Mouse (Mus musculus) kidney, adult 18-20 months (tissue): ENCODE measurements around the gene Abcg2.
A peak's percentile ranks its signal among the peaks of the same experiment; 100 is the strongest.

Experiments
- DNase-seq: peaks from one replicate; pipeline ENCODE4 v3.0.0; 2021

The Abcg2 gene

GRCm38 (mm10) chr6:58639391-58639790 is 55.1 kb downstream of the Abcg2 start:
- DNase-seq = peak; percentile 28

DNA sequence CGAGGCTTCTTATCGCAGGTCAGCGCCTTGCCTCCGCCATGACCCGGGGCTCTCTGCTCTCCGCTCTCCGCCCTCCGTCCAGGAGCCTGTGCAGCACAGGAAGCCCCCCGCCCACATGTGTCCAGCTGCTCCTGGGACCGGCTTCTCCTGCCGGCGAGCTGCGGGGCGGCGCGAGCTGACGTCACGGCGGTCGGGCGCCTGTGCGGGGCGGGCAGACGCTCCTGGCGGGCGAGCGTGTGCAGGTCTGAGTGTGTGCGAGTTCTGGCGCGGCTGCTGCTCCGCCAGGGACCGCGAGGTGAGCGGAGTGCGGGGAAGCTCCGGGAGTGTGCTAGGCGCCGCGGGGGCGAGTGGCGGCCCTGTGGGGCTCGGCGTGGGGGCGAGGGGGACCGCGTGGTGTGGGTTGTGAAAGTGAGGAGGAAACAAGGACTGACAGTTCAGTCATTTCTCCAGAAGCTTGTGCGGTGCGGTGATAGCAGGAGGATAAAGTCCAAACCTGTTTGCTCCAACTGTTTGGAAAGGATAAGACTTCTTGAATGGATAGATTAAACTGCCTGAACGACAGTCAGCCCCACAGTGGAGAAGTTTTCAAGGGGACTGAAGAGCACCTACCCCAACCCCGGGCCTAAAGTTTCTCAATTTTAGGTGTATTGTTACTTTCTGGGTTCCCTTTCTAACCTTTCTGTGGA is 56.2 kb downstream of the Abcg2 start:
- DNase-seq = peak; percentile 83

DNA sequence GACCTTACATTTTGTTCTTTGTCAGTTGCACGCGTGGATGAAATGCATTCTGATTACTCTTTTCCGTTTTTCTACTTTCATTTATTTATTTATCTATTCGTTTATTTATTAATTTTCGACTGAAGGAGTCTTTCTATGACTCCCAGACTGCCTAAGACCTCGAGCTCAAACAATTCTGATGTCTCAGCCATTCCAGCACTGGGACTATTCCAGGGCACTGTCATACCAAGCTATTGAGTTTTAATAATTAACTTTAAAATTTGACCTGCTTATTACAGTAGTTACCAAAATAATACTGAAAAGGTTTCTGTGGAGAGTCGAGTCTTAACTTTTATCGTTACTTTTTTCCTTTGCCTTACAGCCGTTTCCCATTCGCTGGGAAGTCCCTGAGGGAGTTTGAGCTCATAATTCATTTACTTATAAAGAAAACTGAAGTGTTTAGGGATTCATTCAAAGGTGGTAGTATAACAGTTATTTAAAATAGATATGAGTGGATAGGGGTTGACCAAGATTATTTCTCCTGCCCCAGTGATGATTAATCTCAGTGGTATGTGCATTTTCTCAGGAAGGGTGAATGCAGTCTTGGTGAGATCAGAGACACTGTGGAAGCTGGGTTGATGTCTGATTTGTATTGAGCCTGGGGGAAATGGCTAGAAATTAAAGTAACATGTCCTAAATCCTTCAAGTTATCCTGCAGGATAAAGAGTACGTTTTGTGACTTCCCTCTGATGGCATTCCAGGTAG is 56.9 kb downstream of the Abcg2 start:
- DNase-seq = no peak

DNA sequence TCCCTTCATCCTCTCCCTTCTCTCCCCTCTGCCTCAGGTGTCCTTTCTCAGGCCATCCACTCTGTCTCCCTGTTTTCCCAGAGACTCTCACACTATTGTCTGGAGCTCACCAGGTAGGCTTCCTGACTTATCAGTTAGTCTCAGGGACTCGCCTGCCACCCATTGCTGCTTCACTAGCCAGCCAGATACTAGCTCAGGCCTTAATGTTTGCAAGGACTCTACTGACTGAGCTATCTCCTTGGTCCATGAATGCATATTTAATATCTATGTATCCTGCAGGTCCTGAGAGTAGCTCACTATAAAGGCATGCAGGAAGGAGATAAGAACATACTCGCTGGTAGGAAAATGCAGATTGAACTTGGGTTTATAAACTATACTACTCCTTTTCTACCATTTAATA is 57.9 kb downstream of the Abcg2 start:
- DNase-seq = no peak

DNA sequence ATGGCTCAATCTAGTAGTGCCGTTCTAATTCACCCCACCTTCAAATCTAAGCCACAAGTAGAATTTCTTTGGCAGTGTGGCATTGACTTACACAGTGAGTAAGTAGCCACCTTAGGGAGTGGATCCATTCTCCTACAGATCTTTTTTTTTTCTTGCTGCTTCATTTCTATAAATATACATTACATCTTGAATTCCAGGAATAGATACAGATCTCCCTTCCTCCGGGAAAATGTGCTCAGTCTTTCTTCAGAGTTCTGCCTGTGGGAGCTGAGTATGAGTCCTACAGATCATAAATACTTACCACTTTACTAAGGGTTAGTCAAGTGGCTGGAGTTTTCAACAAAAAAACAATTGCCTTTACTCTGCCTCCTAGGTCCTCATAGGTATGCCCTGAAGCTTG is 60.3 kb downstream of the Abcg2 start:
- DNase-seq = no peak

- DNase-seq = no peak
Measured at GRCm38 (mm10) chr6:58648100-58648749, 63.9 kb downstream of the Abcg2 start.

DNA sequence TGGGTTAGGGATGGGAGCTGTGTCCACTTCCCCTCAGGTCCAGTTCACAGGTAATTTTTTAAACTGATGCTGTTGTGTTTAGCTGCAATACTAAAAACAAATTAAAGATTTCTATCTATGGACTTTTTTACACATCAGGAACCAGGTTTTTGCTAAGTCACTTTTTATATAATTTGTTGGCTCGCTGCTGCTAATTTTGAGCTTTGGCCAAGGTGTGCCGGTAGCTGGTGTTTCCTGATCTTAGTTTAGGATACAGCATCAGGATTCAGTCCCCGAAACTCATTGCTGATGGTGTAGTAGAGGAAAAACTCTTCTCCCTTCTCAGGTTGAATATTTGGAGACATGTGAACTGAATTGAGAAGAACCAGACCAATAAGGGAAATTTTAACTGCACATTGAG is 65.8 kb downstream of the Abcg2 start:
- no peak for DNase-seq

GRCm38 (mm10) chr6:58651038-58651437 is 66.7 kb downstream of the Abcg2 start:
- no peak for DNase-seq

DNA sequence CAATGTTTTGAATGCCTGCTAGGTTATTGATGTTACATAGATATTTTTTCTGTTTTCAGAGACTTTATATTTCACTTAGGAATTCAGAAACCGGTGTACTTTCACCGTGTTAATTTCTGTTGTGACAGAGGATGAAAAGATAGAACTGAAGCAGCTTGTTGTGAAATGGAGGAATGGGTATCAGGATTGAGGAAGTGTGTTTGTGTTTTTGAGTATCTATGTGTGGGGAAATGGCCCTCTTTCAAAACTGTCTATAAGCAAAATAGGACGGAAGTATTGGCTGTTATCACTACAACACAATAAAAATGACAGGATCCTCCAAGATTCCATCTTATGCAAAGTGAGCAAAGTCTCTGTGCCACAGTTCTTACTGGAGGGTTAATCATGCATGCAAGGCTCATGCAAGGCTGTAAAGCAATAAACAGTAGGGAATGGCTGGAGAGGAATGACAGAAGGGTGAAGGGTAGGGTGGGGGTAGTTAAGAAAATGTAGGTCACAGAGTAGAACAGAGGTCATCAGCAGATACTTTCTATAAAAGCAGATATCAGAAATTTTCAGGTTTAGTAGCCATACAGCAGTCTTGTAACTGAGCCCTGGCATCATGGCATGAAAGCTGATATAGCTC is 76.7 kb downstream of the Abcg2 start:
- no peak for DNase-seq

DNA sequence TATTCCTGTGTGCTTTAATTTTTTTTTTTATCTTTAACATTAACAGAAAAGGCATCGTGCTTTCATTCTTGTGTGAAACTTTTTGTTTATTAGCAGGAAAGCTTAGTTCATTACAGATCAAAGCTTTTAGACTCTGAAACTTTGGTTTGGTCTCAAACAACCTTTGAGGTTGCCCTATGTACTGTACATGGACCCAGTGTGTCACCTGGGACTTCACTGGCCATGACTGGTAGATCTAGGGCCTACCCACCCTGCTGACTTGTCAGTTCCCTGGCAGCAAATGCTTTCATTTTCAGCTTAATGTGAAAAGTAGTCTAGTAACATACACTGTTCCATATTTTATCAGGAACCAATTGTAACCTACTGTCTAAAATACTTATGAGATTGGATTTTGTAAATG is 93.5 kb downstream of the Abcg2 start:
- no peak for DNase-seq

DNA sequence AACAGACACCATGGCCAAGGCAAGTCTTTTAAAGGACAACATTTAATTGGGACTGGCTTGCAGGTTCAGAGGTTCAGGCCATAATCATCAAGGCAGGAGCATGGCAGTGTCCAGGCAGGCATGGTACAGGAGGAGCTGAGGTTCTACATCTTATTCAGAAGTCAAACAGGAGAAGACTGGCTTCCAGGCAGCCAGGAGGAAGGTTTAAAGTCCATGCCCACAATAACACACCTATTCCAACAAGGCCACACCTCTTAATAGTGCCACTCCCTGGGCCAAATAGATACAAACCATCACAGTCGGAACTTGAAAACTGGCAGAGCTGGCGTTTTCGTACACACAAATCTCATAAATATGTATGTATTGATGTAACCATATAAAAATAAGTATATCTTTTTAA is 94.2 kb downstream of the Abcg2 start:
- no peak for DNase-seq

DNA sequence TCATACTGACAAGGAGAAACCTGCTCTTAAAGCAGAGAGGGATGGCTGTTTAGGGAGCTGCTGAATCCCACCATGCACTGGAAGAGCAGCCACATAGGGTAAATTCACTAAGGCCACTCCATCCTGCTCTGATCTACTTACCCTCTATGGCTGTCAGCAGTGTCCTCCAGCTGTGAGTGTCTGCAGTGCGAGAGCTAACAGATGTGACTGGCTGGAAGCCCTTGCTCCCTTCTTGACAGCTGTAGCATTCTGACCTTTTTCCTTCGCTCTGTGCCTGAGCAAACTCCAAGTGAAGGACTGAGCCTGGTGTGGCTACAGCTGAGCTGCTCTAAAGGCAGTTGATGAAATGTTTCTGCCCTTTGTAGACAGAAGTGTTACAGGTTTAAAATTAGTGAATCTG is 107.3 kb downstream of the Abcg2 start:
- DNase-seq = no peak

- no peak for DNase-seq
Measured at GRCm38 (mm10) chr6:58694257-58694656, 109.9 kb downstream of the Abcg2 start.

DNA sequence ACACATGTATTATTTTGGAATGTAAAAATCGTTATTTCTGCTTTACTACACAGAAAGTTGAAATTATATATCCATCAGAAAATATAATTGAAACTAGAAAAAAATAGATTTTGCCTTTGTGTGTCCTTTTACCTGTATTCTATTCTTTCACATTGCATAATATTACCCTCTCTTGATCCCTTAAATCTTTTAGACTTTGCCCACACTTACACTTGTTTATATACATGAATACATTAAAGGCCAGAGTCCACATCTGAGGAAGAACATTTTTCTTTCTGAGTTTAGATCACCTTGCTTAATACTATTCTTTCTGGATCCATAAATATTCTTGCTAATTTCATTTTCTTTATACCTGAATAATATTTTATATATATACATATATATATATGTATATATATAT is 110.4 kb downstream of the Abcg2 start:
- no peak for DNase-seq

- DNase-seq = no peak
Measured at GRCm38 (mm10) chr6:58710369-58710768, 126.0 kb downstream of the Abcg2 start.

GRCm38 (mm10) chr6:58711909-58712308 is 127.6 kb downstream of the Abcg2 start:
- no peak for DNase-seq

DNA sequence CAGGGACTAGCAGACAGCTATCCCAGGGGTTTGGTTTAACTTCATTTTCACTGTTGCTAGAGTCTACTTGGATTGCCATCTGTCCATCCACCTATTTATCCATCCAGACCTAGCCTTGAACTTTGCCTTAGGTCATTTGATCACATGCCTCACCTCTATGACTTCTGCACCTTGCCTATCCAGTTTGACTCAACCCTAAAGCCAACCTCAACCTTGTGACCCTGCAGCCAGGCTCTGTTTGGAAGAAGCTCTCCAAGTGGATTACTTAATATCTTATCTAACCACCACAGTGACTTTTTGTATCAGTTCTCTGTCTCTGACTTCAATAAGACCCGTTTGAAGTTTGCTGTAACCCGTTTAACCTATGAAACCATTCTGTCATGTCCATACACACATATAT is 149.5 kb downstream of the Abcg2 start:
- DNase-seq = no peak

DNA sequence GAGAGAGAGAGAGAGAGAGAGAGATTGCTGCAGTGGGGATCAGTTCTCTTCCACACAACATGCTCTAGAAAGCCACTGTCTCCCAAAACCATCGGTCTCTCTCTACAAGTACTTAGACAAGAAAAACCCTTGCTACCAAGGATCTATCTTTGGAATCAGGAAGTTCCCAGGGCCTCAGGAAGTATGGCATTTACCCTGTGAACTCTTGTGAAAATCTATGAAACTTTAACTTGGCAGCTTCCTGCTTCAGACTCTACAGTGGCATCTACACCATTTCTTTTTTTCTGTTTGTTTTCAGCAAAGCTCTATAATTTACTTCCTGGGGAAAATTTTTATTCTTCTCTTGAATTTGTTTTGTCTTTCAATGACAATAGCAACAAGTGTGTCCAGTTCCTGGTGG is 150.8 kb downstream of the Abcg2 start:
- DNase-seq = no peak
